Mouse (Mus musculus) T-helper 17 cell (primary cell): ENCODE data around the gene Zfr2.

Source experiments
- in situ Hi-C, 2 experiments: fragments of 300-600 bp; cut with MboI, MseI; formaldehyde crosslinking; loops; 1 replicate in 1 of 2; 2 replicates in 1 of 2; pipeline ENCODE4 v1.15.1; 2025; ENCODE audit warnings: high pct_unique_total_duplicates in 2 of 2

Gene Zfr2

GRCm38 (mm10) chr10:81285694-81286450 is 52.9 kb downstream of the Zfr2 start:
- in situ Hi-C loops, result loop anchor here (5.0 to 10.0 kb wide), 2 partner anchors 36 to 59 kb away; partner anchors contain the start of genes Gipc3 (in 2 of the 2) and Cactin (in 1 of the 2)

GRCm38 (mm10) chr10:81286586-81286985 is 53.6 kb downstream of the Zfr2 start:
- in situ Hi-C loops, result loop anchor here (5.0 to 10.0 kb wide), 2 partner anchors 36 to 58 kb away; partner anchors contain the start of genes Gipc3 (in 2 of the 2) and Cactin (in 1 of the 2)

GRCm38 (mm10) chr10:81287513-81288157 is 54.7 kb downstream of the Zfr2 start:
- in situ Hi-C loops, result loop anchor here (5.0 to 10.0 kb wide), 2 partner anchors 35 to 57 kb away; partner anchors contain the start of genes Gipc3 (in 2 of the 2) and Cactin (in 1 of the 2)

- in situ Hi-C loops, result loop anchor here (5.0 to 10.0 kb wide), 2 partner anchors 34 to 56 kb away; partner anchors contain the start of genes Gipc3 (in 2 of the 2) and Cactin (in 1 of the 2)
Observed at GRCm38 (mm10) chr10:81288601-81289000, 55.6 kb downstream of the Zfr2 start.

GRCm38 (mm10) chr10:81289278-81289677 is 56.3 kb downstream of the Zfr2 start:
- in situ Hi-C loops, result loop anchor here (5.0 to 10.0 kb wide), 2 partner anchors 33 to 56 kb away; partner anchors contain the start of genes Gipc3 (in 2 of the 2) and Cactin (in 1 of the 2)

GRCm38 (mm10) chr10:81289811-81290210 is 56.9 kb downstream of the Zfr2 start:
- in situ Hi-C loops, result loop anchor here (5.0 to 10.0 kb wide), 3 partner anchors 32 to 257 kb away; partner anchors contain the start of genes Gipc3 (in 2 of the 2), Cactin (in 1 of the 2) and Gna11 (in 1 of the 2)

GRCm38 (mm10) chr10:81290698-81291460 is 57.9 kb downstream of the Zfr2 start:
- in situ Hi-C loops, result loop anchor here in 1 of 2 experiments (5.0 kb wide), 1 partner anchor 256 kb away; the partner anchor contains the start of gene Gna11

- in situ Hi-C loops, result loop anchor here in 1 of 2 experiments (5.0 kb wide), 1 partner anchor 256 kb away; the partner anchor contains the start of gene Gna11
Observed at GRCm38 (mm10) chr10:81291511-81292104, 58.7 kb downstream of the Zfr2 start, which contains the start of gene Tjp3. Gene Tjp3 (minus strand): TSS chr10:81291581.

GRCm38 (mm10) chr10:81292554-81293333 is 59.8 kb downstream of the Zfr2 start, which contains the start of gene Pip5k1c:
Gene Pip5k1c (plus strand): TSS chr10:81292963.
- in situ Hi-C loops, result loop anchor here in 1 of 2 experiments (5.0 kb wide), 1 partner anchor 255 kb away; the partner anchor contains the start of gene Gna11

- in situ Hi-C loops, result loop anchor here in 1 of 2 experiments (5.0 kb wide), 1 partner anchor 254 kb away; the partner anchor contains the start of gene Gna11
Observed at GRCm38 (mm10) chr10:81293334-81294030, 60.5 kb downstream of the Zfr2 start.

GRCm38 (mm10) chr10:81294442-81294841 is 61.5 kb downstream of the Zfr2 start:
- in situ Hi-C loops, result loop anchor here in 1 of 2 experiments (5.0 kb wide), 1 partner anchor 253 kb away; the partner anchor contains the start of gene Gna11

- in situ Hi-C loops, result no loop called here
Observed at GRCm38 (mm10) chr10:81295185-81295584, 62.2 kb downstream of the Zfr2 start.

GRCm38 (mm10) chr10:81297246-81297645 is 64.3 kb downstream of the Zfr2 start:
- in situ Hi-C loops, result no loop called here

- in situ Hi-C loops, result no loop called here
Observed at GRCm38 (mm10) chr10:81297845-81298244, 64.9 kb downstream of the Zfr2 start.

- in situ Hi-C loops, result no loop called here
Observed at GRCm38 (mm10) chr10:81298369-81299100, 65.6 kb downstream of the Zfr2 start.

- in situ Hi-C loops, result loop anchor here in 1 of 2 experiments (5.0 kb wide), 1 partner anchor 48 kb away; no protein-coding TSS in a partner anchor
Observed at GRCm38 (mm10) chr10:81299585-81300351, 66.8 kb downstream of the Zfr2 start.

GRCm38 (mm10) chr10:81300352-81300907 is 67.5 kb downstream of the Zfr2 start:
- in situ Hi-C loops, result loop anchor here in 1 of 2 experiments (5.0 kb wide), 1 partner anchor 47 kb away; no protein-coding TSS in a partner anchor
